Mouse (Mus musculus) heart, adult 2 months (tissue): ENCODE data around the gene Unc5b. TPM values are rescaled to one million over a fixed set of nuclear protein-coding genes. Genes with fewer than 3 reads are reported as not detected.

Source experiments
- DNase-seq, 2 experiments: peaks; one replicate each; pipeline ENCODE4 v3.0.0; 2021
- H3K27ac ChIP-seq: fragments of 200-600 bp; 2 replicates; pipeline ENCODE4 v1.8.1; 2022
- H3K27me3 ChIP-seq: fragments of 200-500 bp; 2 replicates; pipeline ENCODE4 v1.6.1; 2012; ENCODE audit warnings: mild to moderate bottlenecking, low read length, inconsistent platforms, mixed read lengths; ENCODE audit not compliant: control insufficient read depth, insufficient read depth
- H3K36me3 ChIP-seq: fragments of 200-500 bp; 2 replicates; pipeline ENCODE4 v1.6.1; 2012; ENCODE audit warnings: low read length, inconsistent platforms; ENCODE audit not compliant: control insufficient read depth, insufficient read depth
- H3K4me1 ChIP-seq: fragments of 200-500 bp; 2 replicates; pipeline ENCODE4 v1.6.1; 2011; ENCODE audit warnings: low read length; ENCODE audit not compliant: control insufficient read depth, insufficient read depth
- H3K4me3 ChIP-seq: fragments of 200-600 bp; 2 replicates; pipeline ENCODE4 v1.8.1; 2022
- H3K79me2 ChIP-seq: fragments of 200-500 bp; replicated peaks from 2 replicates; pipeline ENCODE4 v1.6.1; 2012; ENCODE audit warnings: mild to moderate bottlenecking, inconsistent platforms, low read length, moderate library complexity, mixed read lengths; ENCODE audit not compliant: control insufficient read depth, insufficient read depth
- H3K9ac ChIP-seq: fragments of 200-500 bp; 2 replicates; pipeline ENCODE4 v1.6.1; 2012; ENCODE audit warnings: low read depth, mild to moderate bottlenecking, control low read depth, inconsistent platforms, low read length, mixed read lengths
- CTCF ChIP-seq: fragments of 200-600 bp; IDR thresholded peaks from 2 replicates; pipeline ENCODE4 v1.8.1; 2022; ENCODE audit warnings: antibody characterized with exemption, mild to moderate bottlenecking, moderate library complexity
- EP300 ChIP-seq: fragments of 200-500 bp; IDR thresholded peaks from 2 replicates; pipeline ENCODE4 v1.6.1; 2011; ENCODE audit warnings: low read depth, low read length, control low read depth; ENCODE audit not compliant: insufficient read depth
- POLR2A ChIP-seq: fragments of 200-500 bp; IDR thresholded peaks from 2 replicates; pipeline ENCODE4 v1.6.1; 2011; ENCODE audit warnings: mild to moderate bottlenecking, low read depth, low read length, control low read depth; ENCODE audit not compliant: insufficient read depth
- WGBS: fragments of 180-500 bp; shearing (Covaris S2); methylation state at CpG from one replicate; pipeline ENCODE4 v1.1.7; 2018; 5-methylcytosine and 5-hydroxymethylcytosine counted together
- intact Hi-C: fragments of 180-260 bp; cut with DNase I; formaldehyde crosslinking; loops from one replicate; pipeline ENCODE4 v1.15.1; 2025
- polyA plus RNA-seq: library from polyadenylated mRNA; depleted of rRNA; stranded (reverse); fragments of >200 nt; gene quantifications from 2 replicates; pipeline ENCODE4 v1.2.3, GENCODE M21; 2012
- total RNA-seq, 2 experiments: library from RNA; stranded (reverse); gene quantifications; 2 replicates each; pipeline ENCODE4 v1.2.3; 2021

Unc5b gene
- total and polyA plus RNA-seq, 3 experiments: 11.0 to 12.6 (median 12.2) TPM

GRCm38 (mm10) chr10:60823744-60824143 lies 7.6 kb downstream of the Unc5b start:
- peaks cover 27% of the 10 kb centered on the region for H3K4me1 ChIP-seq
- DNase-seq: peak; percentile 1 to 17

GRCm38 (mm10) chr10:60822641-60823425 lies 8.5 kb downstream of the Unc5b start:
- peak; percentile 2 to 15 for DNase-seq
- Histone ChIP-seq H3K36me3 (no peaks in the 10 kb centered on the region), H3K27me3 (no peaks in the 10 kb centered on the region), H3K27ac (no peak overlapping the region; the same call in 1 of the 2 replicates), H3K4me1 (peaks cover 26% of the 10 kb centered on the region), H3K4me3 (no peak overlapping the region), H3K79me2 (0 out of 2 replicates have a peak, but pooled peaks cover 2% of the 10 kb centered on the region), H3K9ac (no peak overlapping the region)
- no peak for TF ChIP-seq POLR2A
- TF ChIP-seq CTCF: no peak
- no peak for TF ChIP-seq EP300
- 83% methylated on average over 17 of the region's 17 CpGs for WGBS
- intact Hi-C loops: no loop called here

More at GRCm38 (mm10) chr10:60823744-60824143, 7.6 kb downstream of the Unc5b start:
- Histone ChIP-seq H3K27ac (no peak overlapping the region; the same call in none of the 2 replicates), H3K4me3 (no peak overlapping the region), H3K79me2 (0 out of 2 replicates have a peak, but pooled peaks cover 2% of the 10 kb centered on the region), H3K9ac (no peak overlapping the region), H3K36me3 (no peaks in the 10 kb centered on the region), H3K27me3 (no peaks in the 10 kb centered on the region)
- TF ChIP-seq CTCF (no peak), EP300 (no peak), POLR2A (no peak)
- intact Hi-C loops: no loop called here
- 44% methylated on average over 8 of the region's 8 CpGs for WGBS

GRCm38 (mm10) chr10:60821736-60822358 lies 9.5 kb downstream of the Unc5b start:
- H3K36me3 ChIP-seq: no peaks in the 10 kb centered on the region
- DNase-seq: peak; percentile 32 to 33
- no peak overlapping the region for H3K27ac ChIP-seq
- H3K79me2 ChIP-seq: no peaks in the 10 kb centered on the region
- no peak overlapping the region for H3K4me3 ChIP-seq
- no peak for TF ChIP-seq EP300
- TF ChIP-seq CTCF: no peak
- no peak for TF ChIP-seq POLR2A
- peaks cover 29% of the 10 kb centered on the region for H3K4me1 ChIP-seq
- H3K27me3 ChIP-seq: no peaks in the 10 kb centered on the region
- intact Hi-C loops: no loop called here
- H3K9ac ChIP-seq: no peak overlapping the region
- WGBS: 23% methylated on average over 7 of the region's 7 CpGs

- Histone ChIP-seq H3K27me3 (no peaks in the 10 kb centered on the region), H3K4me1 (peaks cover 29% of the 10 kb centered on the region), H3K4me3 (no peak overlapping the region), H3K27ac (no peak overlapping the region), H3K36me3 (no peaks in the 10 kb centered on the region), H3K79me2 (no peaks in the 10 kb centered on the region), H3K9ac (no peak overlapping the region)
- DNase-seq: peak in 1 of 2 experiments; percentile 14
- TF ChIP-seq CTCF (no peak), POLR2A (no peak), EP300 (no peak)
- intact Hi-C loops: no loop called here
These were observed 10.1 kb downstream of the Unc5b start for GRCm38 (mm10) chr10:60821311-60821710.

- DNase-seq: peak; percentile 32 to 62
- H3K27ac ChIP-seq: no peak overlapping the region
These were observed 10.8 kb downstream of the Unc5b start for GRCm38 (mm10) chr10:60820552-60820951.

More at GRCm38 (mm10) chr10:60820552-60820951, 10.8 kb downstream of the Unc5b start:
- no peak overlapping the region for H3K4me3 ChIP-seq
- H3K27me3 ChIP-seq: no peaks in the 10 kb centered on the region
- peaks cover 31% of the 10 kb centered on the region for H3K4me1 ChIP-seq
- no peaks in the 10 kb centered on the region for H3K36me3 ChIP-seq
- intact Hi-C loops: no loop called here
- no peak overlapping the region for H3K9ac ChIP-seq
- WGBS: 68% methylated on average over 11 of the region's 11 CpGs
- TF ChIP-seq EP300: peak; percentile 54; the same call in 1 of the 2 replicates
- no peak for TF ChIP-seq POLR2A
- H3K79me2 ChIP-seq: no peaks in the 10 kb centered on the region
